Mouse (Mus musculus) stomach, embryonic 14.5 days (tissue): ENCODE results near the gene Scnn1b. TPM values are rescaled to one million over a fixed set of nuclear protein-coding genes. Genes with fewer than 3 reads are reported as not detected.

Source experiments
- ATAC-seq: fragments of 200-750 bp; cut with Nextera tagmentation; 2 replicates; pipeline ENCODE4 v1.8.0; 2017; ENCODE audit warnings: low read depth, moderate TSS enrichment; ENCODE audit not compliant: insufficient number of reproducible peaks, insufficient read depth, low FRiP score
- H3K27ac ChIP-seq: fragments of 300-500 bp; sonication (generic); 2 replicates; pipeline ENCODE4 v1.5.1; 2014; ENCODE audit warnings: mild to moderate bottlenecking, low read length, moderate library complexity, mixed read lengths
- H3K27me3 ChIP-seq: fragments of 300-500 bp; sonication (generic); 2 replicates; pipeline ENCODE4 v1.6.1; 2014; ENCODE audit warnings: low read length, control low read depth, mixed read lengths; ENCODE audit not compliant: control insufficient read depth, insufficient read depth
- H3K36me3 ChIP-seq: fragments of 300-500 bp; sonication (generic); 2 replicates; pipeline ENCODE4 v1.6.1; 2014; ENCODE audit warnings: mild to moderate bottlenecking, control low read depth, low read length, moderate library complexity, mixed read lengths; ENCODE audit not compliant: control insufficient read depth, insufficient read depth
- H3K4me1 ChIP-seq: fragments of 300-500 bp; sonication (generic); 2 replicates; pipeline ENCODE4 v1.6.1; 2014; ENCODE audit warnings: low read length, control low read depth, mixed read lengths; ENCODE audit not compliant: control insufficient read depth, insufficient read depth
- H3K4me2 ChIP-seq: fragments of 300-500 bp; sonication (generic); replicated peaks from 2 replicates; pipeline ENCODE4 v1.6.1; 2014; ENCODE audit warnings: low read depth, low read length, control low read depth
- H3K4me3 ChIP-seq: fragments of 300-500 bp; sonication (generic); 2 replicates; pipeline ENCODE4 v1.5.1; 2014; ENCODE audit warnings: low read depth, low read length, control low read depth
- H3K9ac ChIP-seq: fragments of 300-500 bp; sonication (generic); replicated peaks from 2 replicates; pipeline ENCODE4 v1.6.1; 2014; ENCODE audit warnings: low read depth, mild to moderate bottlenecking, control low read depth, low read length, moderate library complexity, mixed read lengths
- H3K9me3 ChIP-seq: fragments of 300-500 bp; sonication (generic); 2 replicates; pipeline ENCODE4 v1.6.1; 2016; ENCODE audit warnings: low read depth, low read length, control low read depth; ENCODE audit not compliant: control insufficient read depth
- WGBS: fragments of 180-500 bp; shearing (Covaris S2); extraction: QIAGEN DNeasy Blood & Tissue Kit; methylation state at CpG from one replicate; pipeline ENCODE4 v1.1.7; 2014; 5-methylcytosine and 5-hydroxymethylcytosine counted together
- polyA plus RNA-seq: library from polyadenylated mRNA; unstranded; fragments of >200 nt; fragmentation: Nextera tagmentation; extraction: Ambion mirVana; gene quantifications from 2 replicates; pipeline ENCODE4 v1.2.1, GENCODE M21; 2014

Scnn1b gene
- polyA plus RNA-seq, 1 experiment from 2014 or later, result 0.51 TPM

- Histone ChIP-seq H3K36me3 (peaks cover 5% of the 10 kb centered on the region; the same call in 1 of the 2 replicates), H3K4me1 (peaks cover 6% of the 10 kb centered on the region; the same call in 1 of the 2 replicates), H3K4me3 (no peak overlapping the region), H3K9me3 (no peaks in the 10 kb centered on the region), H3K9ac (no peak overlapping the region), H3K27ac (no peak overlapping the region), H3K4me2 (no peak overlapping the region), H3K27me3 (no peaks in the 10 kb centered on the region)
- ATAC-seq, result no peak
- WGBS, result 77% methylated on average over 3 of the region's 3 CpGs
Observed at GRCm38 (mm10) chr7:121941016-121941415, 76.2 kb downstream of the Scnn1b start.

- no peak for ATAC-seq
- Histone ChIP-seq H3K27me3 (no peaks in the 10 kb centered on the region), H3K4me1 (no peaks in the 10 kb centered on the region), H3K27ac (no peak overlapping the region), H3K4me3 (no peak overlapping the region), H3K4me2 (no peak overlapping the region), H3K9me3 (no peaks in the 10 kb centered on the region), H3K36me3 (peaks cover 5% of the 10 kb centered on the region; the same call in 1 of the 2 replicates), H3K9ac (no peak overlapping the region)
- WGBS, result 66% methylated on average over 3 of the region's 3 CpGs
Observed at GRCm38 (mm10) chr7:121941640-121942039, 76.8 kb downstream of the Scnn1b start.

- no peak overlapping the region for H3K27ac ChIP-seq
Observed at GRCm38 (mm10) chr7:121942371-121942770, 77.5 kb downstream of the Scnn1b start.

GRCm38 (mm10) chr7:121946196-121946595, 81.4 kb downstream of the Scnn1b start:
- Histone ChIP-seq H3K4me1 (no peaks in the 10 kb centered on the region), H3K36me3 (peaks cover 8% of the 10 kb centered on the region; the same call in 1 of the 2 replicates), H3K9me3 (no peaks in the 10 kb centered on the region), H3K27ac (no peak overlapping the region), H3K27me3 (no peaks in the 10 kb centered on the region), H3K4me3 (no peak overlapping the region), H3K4me2 (no peak overlapping the region), H3K9ac (no peak overlapping the region)
- no peak for ATAC-seq
- WGBS, result 87% methylated on average over 5 of the region's 5 CpGs

More at GRCm38 (mm10) chr7:121942371-121942770, 77.5 kb downstream of the Scnn1b start:
- no peak overlapping the region for H3K9ac ChIP-seq
- H3K27me3 ChIP-seq, result no peaks in the 10 kb centered on the region
- H3K4me1 ChIP-seq, result no peaks in the 10 kb centered on the region
- no peak overlapping the region for H3K4me2 ChIP-seq
- no peak for ATAC-seq
- no peaks in the 10 kb centered on the region for H3K9me3 ChIP-seq
- WGBS, result 94% methylated on average over 2 of the region's 2 CpGs
- H3K36me3 ChIP-seq, result peaks cover 5% of the 10 kb centered on the region; the same call in 1 of the 2 replicates
- no peak overlapping the region for H3K4me3 ChIP-seq

GRCm38 (mm10) chr7:121947513-121947912, 82.7 kb downstream of the Scnn1b start:
- Histone ChIP-seq H3K27me3 (no peaks in the 10 kb centered on the region), H3K9ac (no peak overlapping the region), H3K4me1 (no peaks in the 10 kb centered on the region), H3K4me2 (no peak overlapping the region), H3K27ac (no peak overlapping the region), H3K36me3 (0 out of 2 replicates have a peak, but pooled peaks cover 4% of the 10 kb centered on the region), H3K4me3 (no peak overlapping the region), H3K9me3 (no peaks in the 10 kb centered on the region)
- no peak for ATAC-seq
- WGBS, result 63% methylated on average over 4 of the region's 4 CpGs

- Histone ChIP-seq H3K9me3 (no peaks in the 10 kb centered on the region), H3K4me3 (no peak overlapping the region), H3K9ac (no peak overlapping the region), H3K4me1 (no peaks in the 10 kb centered on the region), H3K36me3 (peaks cover 3% of the 10 kb centered on the region; the same call in 1 of the 2 replicates), H3K27me3 (no peaks in the 10 kb centered on the region), H3K27ac (no peak overlapping the region), H3K4me2 (no peak overlapping the region)
- ATAC-seq, result no peak
- 79% methylated on average over 11 of the region's 11 CpGs for whole genome bisulfite sequencing
Observed at GRCm38 (mm10) chr7:121954891-121955669, 90.2 kb downstream of the Scnn1b start.

GRCm38 (mm10) chr7:121955802-121956201, 91.0 kb downstream of the Scnn1b start:
- Histone ChIP-seq H3K4me2 (no peak overlapping the region), H3K27me3 (no peaks in the 10 kb centered on the region), H3K9ac (no peak overlapping the region), H3K36me3 (no peaks in the 10 kb centered on the region; the same call in 1 of the 2 replicates), H3K4me1 (no peaks in the 10 kb centered on the region), H3K27ac (no peak overlapping the region), H3K4me3 (no peak overlapping the region), H3K9me3 (no peaks in the 10 kb centered on the region)
- 76% methylated on average over 12 of the region's 12 CpGs for WGBS
- no peak for ATAC-seq

- ATAC-seq, result no peak
- Histone ChIP-seq H3K4me2 (no peak overlapping the region), H3K27ac (no peak overlapping the region), H3K9ac (no peak overlapping the region), H3K4me3 (no peak overlapping the region), H3K4me1 (no peaks in the 10 kb centered on the region), H3K36me3 (peaks cover 12% of the 10 kb centered on the region; the same call in 1 of the 2 replicates), H3K27me3 (no peaks in the 10 kb centered on the region), H3K9me3 (no peaks in the 10 kb centered on the region)
- WGBS, result 87% methylated on average over 7 of the region's 7 CpGs
Observed at GRCm38 (mm10) chr7:121961913-121962570, 97.2 kb downstream of the Scnn1b start.
